24 mouse cellular contexts compared by ENCODE assay signal in the genomic region with DNA sequence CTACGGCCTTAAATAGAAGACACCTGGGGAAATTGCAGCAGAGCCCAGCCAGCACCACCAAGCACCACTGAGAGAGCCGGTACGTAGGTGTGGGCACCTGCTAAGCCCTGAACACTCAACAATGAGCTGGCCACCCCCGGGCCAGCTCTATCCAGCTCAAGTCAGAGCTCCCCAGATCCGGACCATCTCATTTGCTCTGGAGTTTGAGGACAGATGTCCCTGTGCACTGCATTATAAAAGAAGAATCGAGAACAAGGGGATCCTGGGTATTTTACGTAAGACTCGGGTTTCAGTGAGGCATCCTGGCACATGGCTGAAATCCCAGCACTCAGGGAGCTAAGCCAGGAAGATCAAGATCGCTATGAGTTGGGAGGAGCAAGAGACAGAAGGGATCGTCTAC. TPM values are rescaled to one million over a fixed set of nuclear protein-coding genes. Genes with fewer than 3 reads are reported as not detected.
A peak's percentile ranks its signal among the peaks of the same experiment; 100 is the strongest.
DNase-seq lines count a peak whose midpoint lies in the region; ATAC-seq lines count a peak whose summit lies in the region.
"Had no signal": no experiment of that assay in that cellular context is flagged by ENCODE, and none has a peak within 500 bp of the region (broad histone marks: within the 10 kb centered on the region; RNA-seq: fewer than 3 reads in every experiment).

No protein-coding gene starts in this region.

- DNase-seq in frontal cortex, postnatal 14 days (ENCODE audit: low spot score in 2 of 2) = no peak
- DNase-seq in left cerebral cortex, adult 18-20 months (ENCODE audit: low spot score in 2 of 2) = peak; percentile 36 to 50
- DNase-seq in left cerebral cortex, postnatal 10 days (ENCODE audit: extremely low spot score in 1 of 2, low spot score in 2 of 2) = no peak
- DNase-seq in 3T3-L1 (ENCODE audit: low read depth, low spot score) = peak; percentile 18
- DNase-seq in left cerebral cortex, postnatal 36 days (ENCODE audit: low spot score in 2 of 2) = peak; percentile 32 to 38
- DNase-seq in thymus, postnatal 4 days = no peak
- DNase-seq: adrenal gland, postnatal 25 days; cerebellum, adult 18-20 months; cerebellum, postnatal 10 days; heart, postnatal 10 days; kidney, adult 11 months; kidney, postnatal 25 days; liver, postnatal 0 days; lung, postnatal 36 days; retina, postnatal 1 day; spleen, adult 18-20 months; thymus, adult 18-20 months; thymus, postnatal 25 days had no signal

- peak; percentile 78 for ATAC-seq in frontal cortex, adult (ENCODE audit: low TSS enrichment)
- no peak for ATAC-seq in megakaryocyte progenitor cell, adult 5-6 weeks (replicated peaks; ENCODE audit: poor library complexity)
- ATAC-seq: forebrain, embryonic 15.5 days; liver, embryonic 12.5 days; liver, postnatal 0 days; midbrain, embryonic 13.5 days; Patski had no signal

- intact Hi-C loops in left cerebral cortex, postnatal 10 days (cut with DNase I) = no loop called here
- intact Hi-C loops in left cerebral cortex, postnatal 36 days (cut with DNase I) = no loop called here

RNA-seq across cellular contexts. Expression of a gene that starts 41.2 kb away (rescaled TPM):
- total RNA-seq in left cerebral cortex, adult 18-20 months (2021) = 10 to 100 TPM; 42.2 to 46.7 TPM
- 1 to 10 TPM; 5.9 to 8.3 TPM for total RNA-seq in left cerebral cortex, postnatal 10 days (2021)
- total RNA-seq in left cerebral cortex, postnatal 36 days (2021) = 10 to 100 TPM; 26.3 to 39.3 TPM
- total RNA-seq in megakaryocyte progenitor cell, adult 5-6 weeks (2015) = 2.3 and 3.0 TPM in 2 replicates
- total RNA-seq in megakaryocyte progenitor cell, adult 5-6 weeks (2017) = 0.92 and 1.0 TPM in 2 replicates

RNA-seq across cellular contexts. Expression of a gene that starts 51.0 kb away (rescaled TPM):
- 1 to 10 TPM; 1.4 to 1.9 TPM for total RNA-seq in left cerebral cortex, adult 18-20 months (2021)
- total RNA-seq in left cerebral cortex, postnatal 10 days (2021) = 1 to 10 TPM; 2.6 to 3.7 TPM
- total RNA-seq in left cerebral cortex, postnatal 36 days (2021) = 1 to 10 TPM in 1 of 2 experiments, under 1 TPM in 1; 0.93 to 1.7 TPM
- 3.9 and 6.1 TPM in 2 replicates for total RNA-seq in megakaryocyte progenitor cell, adult 5-6 weeks (2015)
- total RNA-seq in megakaryocyte progenitor cell, adult 5-6 weeks (2017) = 2.5 and 7.6 TPM in 2 replicates

Comparison
In these comparisons a context has a peak if more than half of its experiments do, and no peak if none do; other contexts are left out.
1. DNase-seq: peak in left cerebral cortex, adult 18-20 months (2 of 2), 3T3-L1 (single experiment) and left cerebral cortex, postnatal 36 days (2 of 2); none in frontal cortex, postnatal 14 days (0 of 2), left cerebral cortex, postnatal 10 days (0 of 2) and thymus, postnatal 4 days (single experiment).